Mouse (Mus musculus): ENCODE results near the gene Ptpn11. TPM values are rescaled to one million over a fixed set of nuclear protein-coding genes. Genes with fewer than 3 reads are reported as not detected.

Ptpn11 gene
- polyA plus RNA-seq (2012; rRNA removed) = 34.3 and 39.1 TPM in 2 replicates

GRCm38 (mm10) chr5:121190836-121191583 lies at the start of gene Ptpn11:
Gene Ptpn11 (minus strand): TSS chr5:121191397.

GRCm38 (mm10) chr5:121219980-121220731 lies 29.0 kb upstream of the Ptpn11 start, which contains the start of gene Hectd4:
Gene Hectd4 (plus strand): TSS chr5:121220219.

GRCm38 (mm10) chr5:121204132-121205089 lies 13.2 kb upstream of the Ptpn11 start, which contains the start of gene Rpl6:
Gene Rpl6 (plus strand): TSS chr5:121204481.

Other genes with a start within 250 kb of the Ptpn11 start
- gene Rph3a, start 181.3 kb downstream of the Ptpn11 start, polyA plus RNA-seq (2012; rRNA removed) = 0.36 and 0.46 TPM in 2 replicates
- gene Rpl6, start 13.1 kb upstream of the Ptpn11 start, polyA plus RNA-seq (2012; rRNA removed) = 341 and 412 TPM in 2 replicates
- gene Hectd4, start 28.8 kb upstream of the Ptpn11 start, polyA plus RNA-seq (2012; rRNA removed) = 19.1 and 24.3 TPM in 2 replicates
- 56.2 and 70.8 TPM in 2 replicates for gene Trafd1, start 194.2 kb upstream of the Ptpn11 start, polyA plus RNA-seq (2012; rRNA removed)
- 9.9 and 11.7 TPM in 2 replicates for gene Naa25, start 206.5 kb upstream of the Ptpn11 start, polyA plus RNA-seq (2012; rRNA removed)